Mouse (Mus musculus): Measurements from ENCODE around the gene Rhobtb1. TPM values are rescaled to one million over a fixed set of nuclear protein-coding genes. Genes with fewer than 3 reads are reported as not detected.
A peak's percentile ranks its signal among the peaks of the same experiment; 100 is the strongest.

The Rhobtb1 gene
- polyA plus RNA-seq, 1 experiment from 2014 or later = 17.4 TPM

DNA sequence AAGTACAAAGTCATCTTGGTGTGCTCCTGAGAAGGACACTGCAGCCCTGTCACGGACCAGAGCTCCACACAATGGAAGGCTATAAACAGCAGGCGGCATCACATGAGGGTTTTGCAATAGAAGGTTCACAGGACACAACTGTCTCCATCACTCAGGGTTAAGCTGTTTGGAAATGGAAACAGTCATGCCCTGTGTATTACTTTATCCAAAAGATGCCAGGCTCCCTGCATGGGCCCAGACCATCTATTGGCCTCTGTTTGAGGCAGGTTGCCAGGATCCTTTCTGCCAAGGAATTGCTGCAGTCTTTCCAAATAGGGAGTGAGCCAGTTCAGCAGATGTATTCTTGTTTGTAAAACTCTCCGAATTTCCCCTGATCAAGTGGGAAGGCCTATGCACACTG, 175.2 kb downstream of the Rhobtb1 start:
- Histone ChIP-seq H3K4me3 (ENCODE audit: low read depth, low read length) (no peak overlapping the region), H3K36me3 (ENCODE audit: control insufficient read depth, insufficient read depth, low read length) (no peaks in the 10 kb centered on the region; the same call in 1 of the 2 replicates), H3K27ac (ENCODE audit: low read depth, low read length) (no peak overlapping the region), H3K4me2 (no peak overlapping the region), H3K27me3 (replicated peaks; ENCODE audit: control insufficient read depth, insufficient read depth, low read length) (no peaks in the 10 kb centered on the region), H3K4me1 (replicated peaks; ENCODE audit: control insufficient read depth, insufficient read depth, low read length) (peaks cover 4% of the 10 kb centered on the region; the same call in 1 of the 2 replicates), H3K9ac (ENCODE audit: low read depth, low read length) (no peak overlapping the region), H3K9me3 (ENCODE audit: control insufficient read depth, low read length) (no peaks in the 10 kb centered on the region)
- DNase-seq (ENCODE audit: low spot score) (no peak), ATAC-seq (replicated peaks; ENCODE audit: low FRiP score) (no peak)
- WGBS = 83% methylated on average over 3 of the region's 3 CpGs

DNA sequence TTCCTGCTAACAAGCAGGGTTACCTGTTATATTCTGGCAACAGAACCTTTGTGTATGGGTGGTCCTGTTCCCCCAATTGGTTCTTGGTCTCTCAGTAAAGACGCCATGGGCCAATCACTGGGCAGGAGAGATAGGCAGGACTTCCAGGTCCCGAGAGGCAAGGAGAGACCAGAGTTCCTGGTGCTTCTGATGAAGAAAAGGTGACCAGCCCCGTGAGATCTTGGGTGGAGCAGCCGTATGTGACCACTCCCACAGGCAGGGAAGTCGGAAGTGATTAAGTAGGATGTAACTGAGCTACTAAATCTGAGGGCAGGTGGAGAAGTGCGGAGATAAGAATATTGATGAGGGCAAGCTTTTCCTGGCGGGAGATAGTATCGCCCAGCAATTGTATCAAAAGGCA, 176.1 kb downstream of the Rhobtb1 start:
- ATAC-seq (replicated peaks; ENCODE audit: low FRiP score) (no peak), DNase-seq (ENCODE audit: low spot score) (no peak)
- Histone ChIP-seq H3K27ac (ENCODE audit: low read depth, low read length) (no peak overlapping the region), H3K4me1 (replicated peaks; ENCODE audit: control insufficient read depth, insufficient read depth, low read length) (peaks cover 4% of the 10 kb centered on the region; the same call in 1 of the 2 replicates), H3K36me3 (ENCODE audit: control insufficient read depth, insufficient read depth, low read length) (no peaks in the 10 kb centered on the region; the same call in 1 of the 2 replicates), H3K4me3 (ENCODE audit: low read depth, low read length) (no peak overlapping the region), H3K9me3 (ENCODE audit: control insufficient read depth, low read length) (no peaks in the 10 kb centered on the region), H3K27me3 (replicated peaks; ENCODE audit: control insufficient read depth, insufficient read depth, low read length) (no peaks in the 10 kb centered on the region), H3K9ac (ENCODE audit: low read depth, low read length) (no peak overlapping the region), H3K4me2 (no peak overlapping the region)
- 63% methylated on average over 8 of the region's 8 CpGs for WGBS

GRCm38 (mm10) chr10:69328029-69328655, 176.9 kb downstream of the Rhobtb1 start:
- WGBS = 85% methylated on average over 12 of the region's 12 CpGs
- H3K4me2 ChIP-seq = no peak overlapping the region
- ATAC-seq (replicated peaks; ENCODE audit: low FRiP score) (no peak), DNase-seq (ENCODE audit: low spot score) (no peak)
- no peak overlapping the region for H3K4me3 ChIP-seq (ENCODE audit: low read depth, low read length)
- no peaks in the 10 kb centered on the region for H3K27me3 ChIP-seq (replicated peaks; ENCODE audit: control insufficient read depth, insufficient read depth, low read length)
- peaks cover under 1% of the 10 kb centered on the region; the same call in 1 of the 2 replicates for H3K36me3 ChIP-seq (ENCODE audit: control insufficient read depth, insufficient read depth, low read length)
- no peak overlapping the region for H3K27ac ChIP-seq (ENCODE audit: low read depth, low read length)
- no peaks in the 10 kb centered on the region for H3K9me3 ChIP-seq (ENCODE audit: control insufficient read depth, low read length)
- no peak overlapping the region for H3K9ac ChIP-seq (ENCODE audit: low read depth, low read length)
- peaks cover 4% of the 10 kb centered on the region; the same call in 1 of the 2 replicates for H3K4me1 ChIP-seq (replicated peaks; ENCODE audit: control insufficient read depth, insufficient read depth, low read length)

GRCm38 (mm10) chr10:69328656-69329046, 177.4 kb downstream of the Rhobtb1 start:
- H3K4me2 ChIP-seq = no peak overlapping the region
- ATAC-seq (replicated peaks; ENCODE audit: low FRiP score) = peak; percentile 77

DNA sequence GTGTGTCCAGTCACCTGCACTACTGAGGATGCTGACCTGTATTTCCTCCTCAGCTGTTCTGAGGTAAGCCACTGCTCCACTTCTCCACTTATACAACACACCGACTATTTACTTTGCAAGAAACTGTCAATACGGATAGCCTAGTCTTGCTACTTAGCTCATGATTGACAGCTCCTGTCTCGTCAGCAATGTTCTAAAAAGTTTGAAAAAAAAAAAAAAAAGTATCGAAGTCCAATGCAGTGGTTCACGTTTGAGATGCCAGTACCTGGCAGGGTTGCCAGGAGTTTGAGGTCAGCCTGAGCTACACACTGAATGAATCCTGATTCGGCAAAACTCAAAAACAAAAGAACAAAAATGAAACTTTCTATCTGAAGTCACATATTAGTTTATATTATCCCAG, 180.0 kb downstream of the Rhobtb1 start:
- H3K4me3 ChIP-seq (ENCODE audit: low read depth, low read length) = no peak overlapping the region
- H3K9me3 ChIP-seq (ENCODE audit: control insufficient read depth, low read length) = no peaks in the 10 kb centered on the region
- H3K27ac ChIP-seq (ENCODE audit: low read depth, low read length) = no peak overlapping the region
- no peaks in the 10 kb centered on the region for H3K27me3 ChIP-seq (replicated peaks; ENCODE audit: control insufficient read depth, insufficient read depth, low read length)
- ATAC-seq (replicated peaks; ENCODE audit: low FRiP score) = no peak
- peaks cover 8% of the 10 kb centered on the region for H3K36me3 ChIP-seq (ENCODE audit: control insufficient read depth, insufficient read depth, low read length)
- peaks cover 4% of the 10 kb centered on the region; the same call in 1 of the 2 replicates for H3K4me1 ChIP-seq (replicated peaks; ENCODE audit: control insufficient read depth, insufficient read depth, low read length)
- 83% methylated on average over 6 of the region's 6 CpGs for WGBS
- H3K4me2 ChIP-seq = no peak overlapping the region
- H3K9ac ChIP-seq (ENCODE audit: low read depth, low read length) = no peak overlapping the region
- DNase-seq (ENCODE audit: low spot score) = no peak

More at GRCm38 (mm10) chr10:69328656-69329046, 177.4 kb downstream of the Rhobtb1 start:
- no peaks in the 10 kb centered on the region for H3K27me3 ChIP-seq (replicated peaks; ENCODE audit: control insufficient read depth, insufficient read depth, low read length)
- peaks cover 2% of the 10 kb centered on the region; the same call in 1 of the 2 replicates for H3K36me3 ChIP-seq (ENCODE audit: control insufficient read depth, insufficient read depth, low read length)
- no peak overlapping the region for H3K27ac ChIP-seq (ENCODE audit: low read depth, low read length)
- no peak for DNase-seq (ENCODE audit: low spot score)
- no peak overlapping the region for H3K4me3 ChIP-seq (ENCODE audit: low read depth, low read length)
- no peaks in the 10 kb centered on the region for H3K9me3 ChIP-seq (ENCODE audit: control insufficient read depth, low read length)
- peaks cover 4% of the 10 kb centered on the region; the same call in 1 of the 2 replicates for H3K4me1 ChIP-seq (replicated peaks; ENCODE audit: control insufficient read depth, insufficient read depth, low read length)
- 57% methylated on average over 4 of the region's 4 CpGs for WGBS
- H3K9ac ChIP-seq (ENCODE audit: low read depth, low read length) = no peak overlapping the region

- Histone ChIP-seq H3K4me2 (no peak overlapping the region), H3K9me3 (ENCODE audit: control insufficient read depth, low read length) (no peaks in the 10 kb centered on the region), H3K36me3 (ENCODE audit: control insufficient read depth, insufficient read depth, low read length) (peaks cover 23% of the 10 kb centered on the region), H3K4me3 (ENCODE audit: low read depth, low read length) (no peak overlapping the region), H3K9ac (ENCODE audit: low read depth, low read length) (no peak overlapping the region), H3K27ac (ENCODE audit: low read depth, low read length) (no peak overlapping the region), H3K4me1 (replicated peaks; ENCODE audit: control insufficient read depth, insufficient read depth, low read length) (peaks cover 4% of the 10 kb centered on the region; the same call in 1 of the 2 replicates), H3K27me3 (replicated peaks; ENCODE audit: control insufficient read depth, insufficient read depth, low read length) (no peaks in the 10 kb centered on the region)
- ATAC-seq (replicated peaks; ENCODE audit: low FRiP score) (no peak), DNase-seq (ENCODE audit: low spot score) (no peak)
- 90% methylated on average over 11 of the region's 11 CpGs for WGBS
Measured at GRCm38 (mm10) chr10:69333212-69333611, 182.0 kb downstream of the Rhobtb1 start.

GRCm38 (mm10) chr10:69334271-69335194, 183.3 kb downstream of the Rhobtb1 start:
- H3K4me1 ChIP-seq (replicated peaks; ENCODE audit: control insufficient read depth, insufficient read depth, low read length) = no peaks in the 10 kb centered on the region
- 84% methylated on average over 16 of the region's 16 CpGs for WGBS
- H3K27me3 ChIP-seq (replicated peaks; ENCODE audit: control insufficient read depth, insufficient read depth, low read length) = no peaks in the 10 kb centered on the region
- DNase-seq (ENCODE audit: low spot score) (no peak), ATAC-seq (replicated peaks; ENCODE audit: low FRiP score) (no peak)
- H3K9me3 ChIP-seq (ENCODE audit: control insufficient read depth, low read length) = no peaks in the 10 kb centered on the region
- H3K27ac ChIP-seq (ENCODE audit: low read depth, low read length) = no peak overlapping the region
- peaks cover 31% of the 10 kb centered on the region for H3K36me3 ChIP-seq (ENCODE audit: control insufficient read depth, insufficient read depth, low read length)
- H3K9ac ChIP-seq (ENCODE audit: low read depth, low read length) = no peak overlapping the region
- H3K4me3 ChIP-seq (ENCODE audit: low read depth, low read length) = no peak overlapping the region
- no peak overlapping the region for H3K4me2 ChIP-seq

GRCm38 (mm10) chr10:69335195-69335536, 183.9 kb downstream of the Rhobtb1 start:
- H3K4me2 ChIP-seq = no peak overlapping the region
- H3K27me3 ChIP-seq (replicated peaks; ENCODE audit: control insufficient read depth, insufficient read depth, low read length) = no peaks in the 10 kb centered on the region
- H3K9ac ChIP-seq (ENCODE audit: low read depth, low read length) = no peak overlapping the region
- DNase-seq (ENCODE audit: low spot score) (no peak), ATAC-seq (replicated peaks; ENCODE audit: low FRiP score) (peak; percentile 19; the same call in 1 of the 2 replicates)
- peaks cover 37% of the 10 kb centered on the region for H3K36me3 ChIP-seq (ENCODE audit: control insufficient read depth, insufficient read depth, low read length)
- no peak overlapping the region for H3K27ac ChIP-seq (ENCODE audit: low read depth, low read length)
- H3K4me1 ChIP-seq (replicated peaks; ENCODE audit: control insufficient read depth, insufficient read depth, low read length) = no peaks in the 10 kb centered on the region
- WGBS = 81% methylated on average over 7 of the region's 7 CpGs
- H3K9me3 ChIP-seq (ENCODE audit: control insufficient read depth, low read length) = no peaks in the 10 kb centered on the region
- no peak overlapping the region for H3K4me3 ChIP-seq (ENCODE audit: low read depth, low read length)
